In the genomic region with DNA sequence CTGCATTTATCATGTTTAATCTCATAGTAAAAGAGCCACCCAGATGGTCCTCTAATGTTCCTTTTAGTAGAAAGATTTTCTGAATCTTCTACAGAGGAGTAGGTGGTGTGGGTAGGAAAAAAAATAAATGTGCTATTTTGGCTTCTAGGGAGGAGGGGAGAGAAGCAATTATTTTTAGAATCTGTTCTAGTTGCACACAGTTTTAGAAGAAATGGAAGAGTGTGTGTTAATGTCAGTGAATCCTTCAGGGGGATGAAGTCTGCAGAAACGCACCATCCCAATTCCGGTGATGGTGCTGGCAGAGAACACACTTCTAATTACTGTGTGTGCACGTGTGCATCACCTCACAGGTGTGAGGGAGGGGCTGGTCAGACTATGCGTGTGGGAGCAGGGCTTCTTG, we compare ENCODE assay signal across 14 mouse cellular contexts.
DNase-seq lines count a peak whose midpoint lies in the region; ATAC-seq and TF ChIP-seq lines count a peak whose summit lies in the region.
"Had no signal": no experiment of that assay in that cellular context is flagged by ENCODE, and none has a peak within 500 bp of the region (broad histone marks: within the 10 kb centered on the region; RNA-seq: fewer than 3 reads in every experiment).

No protein-coding gene starts in this region.

- 42% methylated on average over 4 of the region's 4 CpGs for WGBS in hindbrain, postnatal 0 days
- 91% methylated on average over 4 of the region's 4 CpGs for WGBS in hindbrain, embryonic 10.5 days
- 53% methylated on average over 4 of the region's 4 CpGs for WGBS in neural tube, embryonic 13.5 days

- H3K4me1 ChIP-seq in hindbrain, postnatal 0 days (ENCODE audit: insufficient read depth, low read length) = peaks cover 7% of the 10 kb centered on the region; the same call in 1 of the 2 replicates
- H3K4me1 ChIP-seq in hindbrain, embryonic 10.5 days (replicated peaks) = peaks cover 13% of the 10 kb centered on the region
- H3K4me1 ChIP-seq in neural tube, embryonic 13.5 days (replicated peaks) = peaks cover 29% of the 10 kb centered on the region

- TF ChIP-seq CTCF in hindbrain, postnatal 0 days (IDR thresholded peaks at IDR 0.05; ENCODE audit: low read depth) = no peak

- DNase-seq in frontal cortex, postnatal 10 days (ENCODE audit: low spot score in 2 of 2) = no peak
- no peak for DNase-seq in hindbrain, postnatal 0 days (ENCODE audit: low spot score)
- DNase-seq in hindbrain, embryonic 10.5 days (ENCODE audit: low spot score) = no peak
- DNase-seq in neural tube, embryonic 10.5 days (ENCODE audit: extremely low spot score, low spot score) = no peak
- no peak for DNase-seq in urinary bladder, postnatal 25 days (ENCODE audit: low spot score)
- DNase-seq: adrenal gland, postnatal 14 days; kidney, adult 9 months; lung, adult 2 months; thymus, postnatal 4 days had no signal

- H3K36me3 ChIP-seq in hindbrain, postnatal 0 days (ENCODE audit: insufficient read depth, low read length) = no peaks in the 10 kb centered on the region
- H3K36me3 ChIP-seq in hindbrain, embryonic 10.5 days = no peaks in the 10 kb centered on the region
- 0 out of 2 replicates have a peak, but pooled peaks cover 4% of the 10 kb centered on the region for H3K36me3 ChIP-seq in neural tube, embryonic 13.5 days
- H3K36me3 ChIP-seq: G1E; midbrain, embryonic 15.5 days; neural tube, embryonic 12.5 days had no signal

- no peak overlapping the region for H3K9ac ChIP-seq in hindbrain, postnatal 0 days (replicated peaks; ENCODE audit: low read length)
- H3K9ac ChIP-seq in neural tube, embryonic 13.5 days = peak overlapping the region; percentile 45; the same call in 1 of the 2 replicates
- H3K9ac ChIP-seq: midbrain, embryonic 15.5 days; neural tube, embryonic 12.5 days had no signal

- no peaks in the 10 kb centered on the region for H3K9me3 ChIP-seq in hindbrain, postnatal 0 days (ENCODE audit: low read length)
- H3K9me3 ChIP-seq in hindbrain, embryonic 10.5 days = 0 out of 2 replicates have a peak, but pooled peaks cover 3% of the 10 kb centered on the region
- H3K9me3 ChIP-seq in neural tube, embryonic 13.5 days = peaks cover 9% of the 10 kb centered on the region; the same call in 1 of the 2 replicates
- H3K9me3 ChIP-seq: midbrain, embryonic 15.5 days had no signal

- no peak overlapping the region for H3K4me3 ChIP-seq in hindbrain, postnatal 0 days (ENCODE audit: low read length)
- no peak overlapping the region for H3K4me3 ChIP-seq in hindbrain, embryonic 10.5 days
- no peak overlapping the region for H3K4me3 ChIP-seq in neural tube, embryonic 13.5 days
- H3K4me3 ChIP-seq: midbrain, embryonic 15.5 days; neural tube, embryonic 12.5 days had no signal

- ATAC-seq in frontal cortex, adult (ENCODE audit: low TSS enrichment) = peak; percentile 73
- no peak for ATAC-seq in hindbrain, postnatal 0 days
- ATAC-seq in neural tube, embryonic 13.5 days (ENCODE audit: low read depth) = no peak
- ATAC-seq: midbrain, embryonic 15.5 days had no signal

- no peak overlapping the region for H3K4me2 ChIP-seq in hindbrain, postnatal 0 days (ENCODE audit: low read depth, low read length)
- H3K4me2 ChIP-seq in neural tube, embryonic 13.5 days = no peak overlapping the region
- H3K4me2 ChIP-seq: midbrain, embryonic 15.5 days; neural tube, embryonic 12.5 days had no signal

- H3K27ac ChIP-seq in hindbrain, postnatal 0 days = 0 out of 2 replicates have a peak overlapping the region, but pooled peaks have one; percentile 60
- H3K27ac ChIP-seq in hindbrain, embryonic 10.5 days = no peak overlapping the region
- H3K27ac ChIP-seq in neural tube, embryonic 13.5 days (replicated peaks) = 0 out of 2 replicates have a peak overlapping the region, but pooled peaks have one; percentile 50
- H3K27ac ChIP-seq: neural tube, embryonic 12.5 days had no signal

- no peaks in the 10 kb centered on the region for H3K27me3 ChIP-seq in hindbrain, postnatal 0 days (ENCODE audit: insufficient read depth, low read length)
- no peaks in the 10 kb centered on the region for H3K27me3 ChIP-seq in hindbrain, embryonic 10.5 days (ENCODE audit: insufficient read depth, poor library complexity, severe bottlenecking)
- H3K27me3 ChIP-seq in neural tube, embryonic 13.5 days = peaks cover 3% of the 10 kb centered on the region; the same call in 1 of the 2 replicates
- H3K27me3 ChIP-seq: midbrain, embryonic 15.5 days had no signal
